Mouse (Mus musculus) lung, adult 2 months (tissue): ENCODE results near the gene Aqr.

Experiments used
- CTCF ChIP-seq: fragments of 200-500 bp; IDR thresholded peaks from 2 replicates; pipeline ENCODE4 v1.5.1; 2011; ENCODE audit warnings: mild to moderate bottlenecking, low read length, control low read depth; ENCODE audit not compliant: insufficient read depth
- POLR2A ChIP-seq: fragments of 200-500 bp; IDR thresholded peaks from 2 replicates; pipeline ENCODE4 v1.6.1; 2011; ENCODE audit warnings: low read depth, mild to moderate bottlenecking, control low read depth, low read length, borderline replicate concordance; ENCODE audit errors: extremely low read depth

- TF ChIP-seq POLR2A (no peak), CTCF (no peak)
Observed at GRCm38 (mm10) chr2:114066226-114066625, 120.6 kb downstream of the Aqr start.
